Mouse (Mus musculus) activated CD4-positive, CD25-positive, alpha-beta regulatory T cell, adult 9 weeks (primary cell): Measurements from ENCODE around the gene Gm14322. TPM values are rescaled to one million over a fixed set of nuclear protein-coding genes. Genes with fewer than 3 reads are reported as not detected.

ENCODE experiments used
- polyA plus RNA-seq: library from polyadenylated mRNA; unstranded; fragments of 100-300 nt; shearing (Covaris generic); gene quantifications from one replicate; pipeline ENCODE4 v1.2.1, GENCODE M21; 2017

The Gm14322 gene
- not detected for polyA plus RNA-seq

GRCm38 (mm10) chr2:177758941-177759558 is at the start of gene Gm14322:
Gm14322 (plus strand) TSS chr2:177759288.

Other genes with a start within 250 kb of the Gm14322 start
- not detected for gene Gm14406, start 181.1 kb upstream of the Gm14322 start, polyA plus RNA-seq
- 13.1 TPM for gene Gm14325, start 81.0 kb downstream of the Gm14322 start, polyA plus RNA-seq
- 0.57 TPM for gene Gm14327, start 137.8 kb downstream of the Gm14322 start, polyA plus RNA-seq
- gene Zfp972, start 166.3 kb downstream of the Gm14322 start, polyA plus RNA-seq, result 1.9 TPM
- gene Gm14326, start 198.0 kb downstream of the Gm14322 start, polyA plus RNA-seq, result 8.1 TPM